Mouse (Mus musculus) midbrain, embryonic 16.5 days (tissue): ENCODE measurements around the gene Myh11. TPM values are rescaled to one million over a fixed set of nuclear protein-coding genes. Genes with fewer than 3 reads are reported as not detected.
"Not testable (repeated sequence)": the region's sequence is repeated elsewhere in the genome, so short reads cannot be mapped to it uniquely, and the experiment has no call there.

Experiments used
- ATAC-seq: fragments of 200-750 bp; cut with Nextera tagmentation; 2 replicates; pipeline ENCODE4 v1.8.0; 2017; ENCODE audit warnings: moderate TSS enrichment
- H3K27ac ChIP-seq: fragments of 300-500 bp; sonication (generic); 2 replicates; pipeline ENCODE4 v1.5.1; 2014; ENCODE audit warnings: mild to moderate bottlenecking, low read length, mixed read lengths
- H3K27me3 ChIP-seq: fragments of 300-500 bp; sonication (generic); 2 replicates; pipeline ENCODE4 v1.6.1; 2014; ENCODE audit warnings: low read depth, low read length, mixed read lengths; ENCODE audit not compliant: control insufficient read depth, insufficient read depth
- H3K36me3 ChIP-seq: fragments of 300-500 bp; sonication (generic); 2 replicates; pipeline ENCODE4 v1.6.1; 2014; ENCODE audit warnings: mild to moderate bottlenecking, low read length, moderate library complexity, mixed read lengths; ENCODE audit not compliant: control insufficient read depth, insufficient read depth
- H3K4me1 ChIP-seq: fragments of 300-500 bp; sonication (generic); 2 replicates; pipeline ENCODE4 v1.6.1; 2014; ENCODE audit warnings: mild to moderate bottlenecking, low read length, mixed read lengths; ENCODE audit not compliant: control insufficient read depth, insufficient read depth
- H3K4me2 ChIP-seq: fragments of 300-500 bp; sonication (generic); 2 replicates; pipeline ENCODE4 v1.6.1; 2014; ENCODE audit warnings: mild to moderate bottlenecking, low read length, mixed read lengths
- H3K4me3 ChIP-seq: fragments of 300-500 bp; sonication (generic); 2 replicates; pipeline ENCODE4 v1.5.1; 2014; ENCODE audit warnings: low read depth, mild to moderate bottlenecking, low read length, moderate library complexity, mixed read lengths
- H3K9ac ChIP-seq: fragments of 300-500 bp; sonication (generic); 2 replicates; pipeline ENCODE4 v1.6.1; 2014; ENCODE audit warnings: low read depth, low read length, mixed read lengths
- H3K9me3 ChIP-seq: fragments of 300-500 bp; sonication (generic); replicated peaks from 2 replicates; pipeline ENCODE4 v1.6.1; 2014; ENCODE audit warnings: mild to moderate bottlenecking, low read length, mixed read lengths; ENCODE audit not compliant: control insufficient read depth, poor library complexity, severe bottlenecking
- WGBS: fragments of 180-500 bp; shearing (Covaris S2); extraction: QIAGEN DNeasy Blood & Tissue Kit; methylation state at CpG from one replicate; pipeline ENCODE4 v1.1.7; 2014; 5-methylcytosine and 5-hydroxymethylcytosine counted together
- polyA plus RNA-seq: library from polyadenylated mRNA; unstranded; fragments of >200 nt; fragmentation: Nextera tagmentation; extraction: Ambion mirVana; gene quantifications from 2 replicates; pipeline ENCODE4 v1.2.1, GENCODE M21; 2015

Myh11 gene
- polyA plus RNA-seq, 1 experiment from 2014 or later = 0.59 TPM

DNA sequence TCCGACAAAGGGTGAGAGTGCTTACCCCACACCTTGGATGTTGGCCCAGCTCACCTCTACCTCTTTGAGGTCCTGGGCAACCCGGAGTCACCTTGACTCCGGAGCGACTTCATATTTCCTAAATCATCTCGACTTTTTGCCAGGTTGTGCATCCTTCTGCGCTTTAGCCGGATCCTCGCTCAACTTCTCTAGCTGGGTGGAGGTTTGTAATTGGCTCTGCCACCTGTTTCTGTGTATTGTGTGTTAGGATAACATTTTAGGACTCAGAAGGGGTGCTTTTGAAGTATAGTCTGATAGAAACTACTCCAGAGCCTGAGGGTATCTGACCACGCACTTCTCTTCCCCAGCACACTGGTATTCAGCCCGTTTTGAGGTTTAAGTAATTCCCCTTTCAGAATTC is 127.4 kb downstream of the Myh11 start:
- Histone ChIP-seq H3K4me1 (peaks cover 6% of the 10 kb centered on the region; the same call in 1 of the 2 replicates), H3K27ac (no peak overlapping the region), H3K9me3 (no peaks in the 10 kb centered on the region), H3K27me3 (no peaks in the 10 kb centered on the region), H3K4me2 (peak overlapping the region; percentile 97), H3K36me3 (no peaks in the 10 kb centered on the region), H3K9ac (peak overlapping the region; percentile 69), H3K4me3 (peak overlapping the region; percentile 67)
- 2% methylated on average over 10 of the region's 10 CpGs for WGBS
- ATAC-seq = no peak

DNA sequence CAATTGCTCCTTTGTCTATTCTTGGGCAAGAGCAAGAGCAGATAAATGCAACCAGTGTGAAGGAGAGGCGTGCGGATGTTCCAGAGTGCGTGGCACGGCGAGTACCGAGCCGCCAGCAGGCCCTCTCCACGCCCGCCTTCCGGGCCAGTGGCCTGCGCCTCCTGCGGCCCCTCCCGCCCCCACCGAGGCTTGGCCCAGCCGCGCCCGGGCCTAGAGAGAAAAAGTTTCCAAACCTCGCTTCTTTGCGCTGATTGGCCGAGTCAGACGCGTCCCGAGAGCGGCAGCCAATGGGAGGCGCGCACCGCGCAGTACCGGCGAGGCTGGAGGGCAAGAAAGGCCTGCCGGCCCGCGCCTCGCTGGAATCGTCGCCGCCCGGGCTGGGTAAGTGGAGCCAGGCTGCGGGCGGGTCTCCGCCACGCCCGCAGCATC is 128.2 kb downstream of the Myh11 start, which contains the start of the genes Nde1 and Marf1:
Nde1 (plus strand) TSS at position 288 of the 429 bp plus-strand sequence.
Marf1 (minus strand) TSS at position 364 of the 429 bp plus-strand sequence.
- H3K27me3 ChIP-seq = no peaks in the 10 kb centered on the region
- peak within 1 kb of the TSS; percentile 67 for H3K4me3 ChIP-seq
- under 1% methylated on average over 30 of the region's 43 CpGs for WGBS
- no peaks in the 10 kb centered on the region for H3K36me3 ChIP-seq
- peaks cover 13% of the 10 kb centered on the region for H3K4me1 ChIP-seq
- peak within 1 kb of the TSS; percentile 97 for H3K4me2 ChIP-seq
- 0 out of 2 replicates have a peak within 1 kb of the TSS, but pooled peaks have one; percentile 53 for H3K27ac ChIP-seq
- H3K9ac ChIP-seq = peak within 1 kb of the TSS; percentile 69
- no peaks in the 10 kb centered on the region for H3K9me3 ChIP-seq
- ATAC-seq = peak; percentile 61

DNA sequence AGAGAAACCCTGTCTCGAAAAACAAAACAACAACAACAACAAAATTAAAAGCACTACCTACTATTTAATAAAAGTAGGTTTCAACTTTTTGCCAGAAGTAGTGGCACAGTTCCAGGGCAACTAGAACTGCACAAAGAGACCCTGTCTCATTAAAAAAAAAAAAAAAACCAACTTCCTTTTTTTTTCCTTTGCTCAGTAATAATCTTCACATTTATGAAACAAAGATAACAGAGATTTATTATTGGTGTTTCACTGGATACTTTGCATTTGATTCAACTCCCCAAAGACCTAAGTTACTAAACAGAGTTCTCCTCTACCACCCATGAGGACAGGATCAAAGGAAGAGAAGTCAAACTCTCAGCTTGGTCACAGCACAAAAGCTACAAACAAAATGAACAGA is 130.2 kb downstream of the Myh11 start:
- no peak overlapping the region for H3K27ac ChIP-seq
- no peaks in the 10 kb centered on the region for H3K27me3 ChIP-seq
- H3K9me3 ChIP-seq = no peaks in the 10 kb centered on the region
- H3K9ac ChIP-seq = no peak overlapping the region
- ATAC-seq = no peak
- WGBS = 74% methylated on average over 1 of the region's 1 CpGs
- H3K4me3 ChIP-seq = no peak overlapping the region
- no peaks in the 10 kb centered on the region for H3K36me3 ChIP-seq
- H3K4me1 ChIP-seq = peaks cover 18% of the 10 kb centered on the region
- H3K4me2 ChIP-seq = no peak overlapping the region

DNA sequence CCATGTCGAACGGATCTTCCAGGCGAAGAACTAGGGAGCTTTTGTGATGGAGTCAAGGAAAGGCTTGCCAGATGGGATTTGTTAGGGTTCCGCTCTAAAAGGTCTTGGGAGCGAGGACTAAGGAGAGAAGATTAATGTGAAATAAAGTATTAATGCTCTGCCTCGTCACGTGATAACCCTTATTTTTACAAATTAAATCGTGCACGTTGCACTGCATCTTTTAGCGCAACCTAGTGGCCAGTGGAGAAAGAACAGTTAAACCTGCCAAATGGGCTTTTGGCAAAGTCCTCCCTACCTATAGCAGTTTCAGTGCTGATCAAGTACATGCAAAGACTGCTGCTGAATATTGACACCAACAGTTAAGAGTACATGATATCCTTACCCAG is 131.4 kb downstream of the Myh11 start:
- peak; percentile 56 for ATAC-seq
- Histone ChIP-seq H3K27ac (peak overlapping the region; percentile 91), H3K36me3 (no peaks in the 10 kb centered on the region), H3K9me3 (no peaks in the 10 kb centered on the region), H3K4me2 (peak overlapping the region; percentile 46), H3K9ac (peak overlapping the region; percentile 65), H3K4me1 (peaks cover 18% of the 10 kb centered on the region), H3K27me3 (no peaks in the 10 kb centered on the region), H3K4me3 (peak overlapping the region; percentile 67)
- WGBS = under 1% methylated on average over 10 of the region's 10 CpGs

DNA sequence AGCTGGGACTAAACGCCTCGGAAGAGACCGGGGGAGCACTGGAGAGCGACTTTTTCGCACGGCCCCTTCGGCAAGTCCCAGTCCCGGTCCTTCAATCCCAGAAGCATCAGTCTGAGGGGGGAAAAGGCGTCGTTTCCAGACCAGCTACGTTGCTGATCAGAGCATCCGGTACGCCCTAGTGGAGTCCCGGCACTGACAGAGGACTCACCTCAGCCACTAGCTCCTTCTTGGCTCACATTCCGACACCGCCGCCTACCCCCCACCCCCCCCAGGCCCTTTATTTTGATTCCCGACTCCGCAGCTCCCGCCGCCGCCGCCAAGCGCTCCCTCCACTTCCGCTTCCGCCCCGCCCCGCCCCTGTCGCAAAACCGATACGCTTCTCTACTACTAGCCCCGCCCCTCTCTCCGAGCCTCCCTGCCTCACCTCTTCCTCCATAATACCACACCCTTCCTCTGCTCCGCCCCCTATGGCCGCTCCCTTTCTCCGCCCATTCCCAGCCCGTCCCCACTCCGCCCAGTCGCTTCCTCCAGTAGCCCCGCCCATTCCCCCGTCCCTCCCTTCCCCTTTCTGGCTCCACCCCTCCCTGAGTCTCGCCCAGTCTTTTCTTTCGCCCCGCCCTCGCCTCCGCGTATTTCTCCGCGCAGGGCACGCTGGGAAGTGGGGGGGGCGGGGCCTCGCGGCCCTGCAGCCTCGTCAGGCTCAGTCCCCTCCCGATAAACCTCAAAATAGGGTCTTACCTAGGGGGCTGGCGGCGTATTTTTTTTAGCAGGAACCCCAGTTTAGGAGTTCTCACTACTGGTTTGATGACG is 132.0 kb downstream of the Myh11 start:
- 1% methylated on average over 54 of the region's 58 CpGs for WGBS
- H3K4me2 ChIP-seq = peak overlapping the region; percentile 79
- H3K36me3 ChIP-seq = no peaks in the 10 kb centered on the region
- peak overlapping the region; percentile 67 for H3K4me3 ChIP-seq
- H3K4me1 ChIP-seq = peaks cover 18% of the 10 kb centered on the region
- H3K9ac ChIP-seq = peak overlapping the region; percentile 65
- H3K27ac ChIP-seq = peak overlapping the region; percentile 91
- no peaks in the 10 kb centered on the region for H3K27me3 ChIP-seq
- no peaks in the 10 kb centered on the region for H3K9me3 ChIP-seq
- peak; percentile 96 for ATAC-seq

DNA sequence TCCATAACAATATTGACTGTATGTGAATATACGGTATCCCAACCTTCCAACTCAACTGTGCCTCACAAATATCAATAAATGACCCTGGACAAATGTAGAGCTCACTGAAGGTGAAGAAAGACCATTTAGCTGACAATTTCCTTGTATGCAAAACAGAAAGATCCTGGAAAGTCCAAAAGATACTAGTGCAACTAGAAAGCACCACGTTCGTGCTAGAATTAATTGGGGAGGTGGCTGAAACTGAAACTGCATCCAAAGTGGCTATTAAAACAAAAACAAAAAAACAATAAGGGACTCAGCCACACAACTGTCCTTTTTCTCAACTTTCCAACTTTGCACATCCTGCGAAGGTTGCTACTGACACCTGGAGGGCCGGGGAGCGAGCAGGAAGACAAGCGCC is 132.6 kb downstream of the Myh11 start:
- Histone ChIP-seq H3K9me3 (no peaks in the 10 kb centered on the region), H3K27me3 (no peaks in the 10 kb centered on the region), H3K4me2 (peak overlapping the region; percentile 79), H3K9ac (peak overlapping the region; percentile 64), H3K4me1 (peaks cover 15% of the 10 kb centered on the region), H3K36me3 (no peaks in the 10 kb centered on the region), H3K4me3 (peak overlapping the region; percentile 67), H3K27ac (peak overlapping the region; percentile 91)
- ATAC-seq = no peak
- 8% methylated on average over 7 of the region's 7 CpGs for WGBS

DNA sequence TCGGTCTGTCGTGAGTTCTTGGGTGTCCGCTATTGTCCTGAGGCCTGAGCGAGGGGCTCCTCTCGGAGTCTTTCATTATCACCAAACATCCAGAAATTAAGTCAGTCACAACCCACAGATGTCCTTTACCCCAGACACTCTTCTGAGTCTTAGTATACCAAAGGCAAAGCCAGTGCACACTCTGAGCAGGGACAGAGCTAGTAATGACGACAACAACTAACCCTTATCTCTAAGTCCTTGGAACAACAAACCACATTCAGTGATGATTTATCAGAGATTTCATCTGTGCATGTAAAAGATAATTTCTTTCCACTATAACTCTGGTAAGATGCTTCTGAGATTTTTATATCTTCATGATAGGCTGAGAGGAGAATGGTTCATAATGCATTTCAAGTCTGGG is 134.9 kb downstream of the Myh11 start:
- Histone ChIP-seq H3K27ac (no peak overlapping the region), H3K9me3 (no peaks in the 10 kb centered on the region), H3K4me1 (peaks cover 11% of the 10 kb centered on the region), H3K4me2 (no peak overlapping the region), H3K4me3 (no peak overlapping the region), H3K36me3 (0 out of 2 replicates have a peak, but pooled peaks cover 9% of the 10 kb centered on the region), H3K27me3 (no peaks in the 10 kb centered on the region), H3K9ac (no peak overlapping the region)
- no peak for ATAC-seq
- WGBS = 87% methylated on average over 6 of the region's 6 CpGs

DNA sequence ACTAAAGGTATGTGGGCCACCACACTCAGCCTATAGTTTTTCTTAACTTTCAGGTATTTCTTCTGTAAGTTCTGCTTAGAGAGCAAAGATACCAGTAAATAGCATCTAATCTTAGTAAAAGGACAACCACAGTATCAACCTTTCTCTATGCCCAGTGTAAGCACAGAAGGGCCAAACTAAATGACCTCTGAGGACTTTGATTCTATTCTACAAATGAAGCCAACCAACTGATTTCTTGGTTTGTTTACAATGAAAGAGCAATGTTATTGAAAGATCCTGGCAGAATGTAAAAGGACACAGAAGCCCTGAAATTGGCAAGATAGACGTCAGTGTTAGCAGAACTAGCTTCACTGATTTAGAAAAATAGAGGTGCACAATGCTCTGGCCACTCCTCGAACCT is 135.5 kb downstream of the Myh11 start:
- H3K4me3 ChIP-seq, H3K9ac ChIP-seq, H3K27ac ChIP-seq, ATAC-seq, H3K9me3 ChIP-seq, H3K27me3 ChIP-seq, H3K4me2 ChIP-seq: not testable (repeated sequence)
- 0 out of 2 replicates have a peak, but pooled peaks cover 14% of the 10 kb centered on the region for H3K36me3 ChIP-seq
- WGBS = 77% methylated on average over 1 of the region's 2 CpGs
- peaks cover 11% of the 10 kb centered on the region for H3K4me1 ChIP-seq

DNA sequence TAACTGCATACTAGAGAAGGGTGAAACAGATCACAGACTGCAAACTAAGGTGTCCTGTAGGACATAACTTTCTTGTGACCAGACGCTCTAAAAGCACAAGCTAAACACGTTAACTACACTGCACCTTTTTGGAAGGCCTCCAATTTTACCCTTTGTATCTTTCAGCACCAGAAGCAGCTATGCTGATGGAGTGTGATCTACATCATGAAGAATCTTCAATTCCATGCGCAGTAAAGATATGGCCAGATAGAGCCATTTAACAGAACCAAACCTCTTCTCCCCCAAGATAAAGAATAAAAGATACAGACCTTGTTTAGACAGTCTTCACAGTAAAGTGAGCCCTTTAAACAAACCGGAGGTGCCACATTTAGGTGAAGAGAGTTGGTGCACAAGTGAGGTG is 139.5 kb downstream of the Myh11 start:
- H3K27me3 ChIP-seq = no peaks in the 10 kb centered on the region
- no peak overlapping the region for H3K4me3 ChIP-seq
- H3K9me3 ChIP-seq = no peaks in the 10 kb centered on the region
- 91% methylated on average over 4 of the region's 4 CpGs for WGBS
- H3K4me2 ChIP-seq = no peak overlapping the region
- H3K36me3 ChIP-seq = peaks cover 19% of the 10 kb centered on the region
- no peak overlapping the region for H3K9ac ChIP-seq
- no peaks in the 10 kb centered on the region for H3K4me1 ChIP-seq
- H3K27ac ChIP-seq = no peak overlapping the region
- ATAC-seq = no peak
